Mouse (Mus musculus) lung, embryonic 16.5 days (tissue): ENCODE measurements at regions not wholly inside any gene's neighbourhood (a gene's known extent, or its start where the extent isn't known, plus 50 kb on each side); places are given as distances from the start of the nearest gene placed in this dataset.

Experiments used
- ATAC-seq: fragments of 200-750 bp; cut with Nextera tagmentation; 2 replicates; pipeline ENCODE4 v1.8.0; 2017; ENCODE audit warnings: low read depth, mild to moderate bottlenecking, moderate library complexity
- H3K27ac ChIP-seq: fragments of 300-500 bp; sonication (generic); 2 replicates; pipeline ENCODE4 v1.5.1; 2014; ENCODE audit warnings: mild to moderate bottlenecking, control low read depth, low read length
- H3K27me3 ChIP-seq: fragments of 300-500 bp; sonication (generic); 2 replicates; pipeline ENCODE4 v1.6.1; 2014; ENCODE audit warnings: low read depth, low read length, mixed read lengths; ENCODE audit not compliant: control insufficient read depth, insufficient read depth
- H3K36me3 ChIP-seq: fragments of 300-500 bp; sonication (generic); 2 replicates; pipeline ENCODE4 v1.6.1; 2014; ENCODE audit warnings: low read length; ENCODE audit not compliant: control insufficient read depth, insufficient read depth
- H3K4me1 ChIP-seq: fragments of 300-500 bp; sonication (generic); replicated peaks from 2 replicates; pipeline ENCODE4 v1.6.1; 2014; ENCODE audit warnings: low read length, mixed read lengths; ENCODE audit not compliant: control insufficient read depth, insufficient read depth
- H3K4me2 ChIP-seq: fragments of 300-500 bp; sonication (generic); 2 replicates; pipeline ENCODE4 v1.6.1; 2014; ENCODE audit warnings: low read depth, low read length, control low read depth
- H3K4me3 ChIP-seq: fragments of 300-500 bp; sonication (generic); 2 replicates; pipeline ENCODE4 v1.5.1; 2014; ENCODE audit warnings: mild to moderate bottlenecking, low read length, control low read depth
- H3K9ac ChIP-seq: fragments of 300-500 bp; sonication (generic); 2 replicates; pipeline ENCODE4 v1.6.1; 2014; ENCODE audit warnings: low read length, control low read depth
- H3K9me3 ChIP-seq: fragments of 300-500 bp; sonication (generic); 2 replicates; pipeline ENCODE4 v1.6.1; 2016; ENCODE audit warnings: low read length; ENCODE audit not compliant: control insufficient read depth
- WGBS: fragments of 180-500 bp; shearing (Covaris S2); extraction: QIAGEN DNeasy Blood & Tissue Kit; methylation state at CpG from one replicate; pipeline ENCODE4 v1.1.7; 2014; 5-methylcytosine and 5-hydroxymethylcytosine counted together

DNA sequence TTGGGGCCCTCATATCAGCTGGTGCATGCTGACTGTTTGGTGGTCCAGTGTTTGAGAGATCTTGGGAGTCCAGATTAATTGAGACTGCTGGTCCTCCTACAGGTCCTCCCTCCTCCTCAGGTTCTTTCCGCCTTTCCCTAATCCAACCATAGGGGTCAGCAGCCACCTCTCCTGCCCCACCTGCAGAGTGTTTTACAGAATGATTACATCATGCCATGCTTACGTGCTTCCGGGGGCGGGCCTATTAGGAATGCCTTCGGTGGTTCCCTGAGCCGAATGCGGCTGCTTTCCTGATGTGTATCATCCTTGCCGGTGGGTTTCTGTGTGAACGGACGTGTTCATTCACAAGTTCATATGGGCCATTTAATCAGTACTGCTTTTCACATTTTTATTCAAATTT lies 237.8 kb upstream of the Cntnap4 start:
- Histone ChIP-seq H3K4me1 (no peaks in the 10 kb centered on the region), H3K27me3 (no peaks in the 10 kb centered on the region), H3K4me2 (no peak overlapping the region), H3K9ac (no peak overlapping the region), H3K4me3 (no peak overlapping the region), H3K36me3 (no peaks in the 10 kb centered on the region), H3K9me3 (no peaks in the 10 kb centered on the region), H3K27ac (no peak overlapping the region)
- WGBS: 76% methylated on average over 10 of the region's 10 CpGs
- ATAC-seq: no peak

GRCm38 (mm10) chr8:112309816-112310215 lies 260.0 kb upstream of the Cntnap4 start:
- Histone ChIP-seq H3K4me3 (no peak overlapping the region), H3K9ac (no peak overlapping the region), H3K36me3 (no peaks in the 10 kb centered on the region), H3K4me2 (no peak overlapping the region), H3K27ac (no peak overlapping the region), H3K4me1 (no peaks in the 10 kb centered on the region), H3K27me3 (no peaks in the 10 kb centered on the region), H3K9me3 (no peaks in the 10 kb centered on the region)
- 43% methylated on average over 3 of the region's 3 CpGs for WGBS
- no peak for ATAC-seq

- Histone ChIP-seq H3K4me3 (no peak overlapping the region), H3K27ac (no peak overlapping the region), H3K9me3 (no peaks in the 10 kb centered on the region), H3K4me1 (no peaks in the 10 kb centered on the region), H3K27me3 (no peaks in the 10 kb centered on the region), H3K9ac (no peak overlapping the region), H3K36me3 (no peaks in the 10 kb centered on the region), H3K4me2 (no peak overlapping the region)
- WGBS: 74% methylated on average over 6 of the region's 6 CpGs
- no peak for ATAC-seq
These were observed 261.5 kb upstream of the Cntnap4 start for GRCm38 (mm10) chr8:112308354-112308753.

- Histone ChIP-seq H3K4me3 (no peak overlapping the region), H3K4me1 (no peaks in the 10 kb centered on the region), H3K9ac (no peak overlapping the region), H3K27ac (no peak overlapping the region), H3K9me3 (no peaks in the 10 kb centered on the region), H3K4me2 (no peak overlapping the region), H3K36me3 (no peaks in the 10 kb centered on the region), H3K27me3 (no peaks in the 10 kb centered on the region)
- no peak for ATAC-seq
- WGBS: 60% methylated on average over 8 of the region's 8 CpGs
These were observed 272.8 kb upstream of the Cntnap4 start for GRCm38 (mm10) chr8:112297021-112297420.

GRCm38 (mm10) chr8:112283316-112283715 lies 268.5 kb upstream of the Gm6793 start:
- Histone ChIP-seq H3K27ac (no peak overlapping the region), H3K4me3 (no peak overlapping the region), H3K9ac (no peak overlapping the region), H3K27me3 (no peaks in the 10 kb centered on the region), H3K4me2 (no peak overlapping the region), H3K9me3 (no peaks in the 10 kb centered on the region), H3K4me1 (no peaks in the 10 kb centered on the region), H3K36me3 (no peaks in the 10 kb centered on the region)
- 88% methylated on average over 6 of the region's 6 CpGs for WGBS
- ATAC-seq: no peak

- Histone ChIP-seq H3K9ac (no peak overlapping the region), H3K9me3 (no peaks in the 10 kb centered on the region), H3K27me3 (no peaks in the 10 kb centered on the region), H3K4me1 (no peaks in the 10 kb centered on the region), H3K4me3 (no peak overlapping the region), H3K4me2 (no peak overlapping the region), H3K36me3 (no peaks in the 10 kb centered on the region), H3K27ac (no peak overlapping the region)
- no peak for ATAC-seq
- 53% methylated on average over 5 of the region's 5 CpGs for WGBS
These were observed 254.8 kb upstream of the Gm6793 start for GRCm38 (mm10) chr8:112269598-112269997.

DNA sequence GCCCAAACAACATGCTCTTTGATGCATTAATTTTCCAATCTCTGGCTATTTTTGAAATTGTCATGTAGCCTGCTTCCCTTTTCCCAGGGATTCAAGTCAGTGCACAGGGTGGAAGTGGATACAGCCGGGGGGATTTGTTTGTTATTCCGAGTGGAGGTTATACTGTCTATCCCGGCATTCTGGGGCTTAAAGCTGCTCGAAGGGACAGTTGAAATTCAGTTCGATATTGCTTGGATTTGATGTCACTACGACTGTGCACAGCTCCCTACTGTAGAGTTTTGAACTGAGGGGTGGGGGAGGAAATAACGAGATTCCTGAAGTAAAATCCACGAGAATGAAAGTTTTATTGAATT lies 254.4 kb upstream of the Gm6793 start:
- H3K36me3 ChIP-seq: no peaks in the 10 kb centered on the region
- H3K27me3 ChIP-seq: no peaks in the 10 kb centered on the region
- H3K9ac ChIP-seq: no peak overlapping the region
- no peak for ATAC-seq
- 63% methylated on average over 8 of the region's 8 CpGs for WGBS
- no peak overlapping the region for H3K4me3 ChIP-seq
- no peaks in the 10 kb centered on the region for H3K4me1 ChIP-seq
- H3K9me3 ChIP-seq: no peaks in the 10 kb centered on the region
- no peak overlapping the region for H3K27ac ChIP-seq
- no peak overlapping the region for H3K4me2 ChIP-seq

GRCm38 (mm10) chr8:112268544-112269213 lies 253.8 kb upstream of the Gm6793 start:
- 62% methylated on average over 9 of the region's 9 CpGs for WGBS

GRCm38 (mm10) chr8:112257922-112258475 lies 243.2 kb upstream of the Gm6793 start:
- WGBS: 40% methylated on average over 13 of the region's 13 CpGs
- Histone ChIP-seq H3K4me2 (0 out of 2 replicates have a peak overlapping the region, but pooled peaks have one; percentile 4), H3K36me3 (no peaks in the 10 kb centered on the region), H3K9me3 (no peaks in the 10 kb centered on the region), H3K27me3 (no peaks in the 10 kb centered on the region), H3K4me3 (no peak overlapping the region), H3K9ac (no peak overlapping the region), H3K27ac (no peak overlapping the region), H3K4me1 (no peaks in the 10 kb centered on the region)
- no peak for ATAC-seq

More at GRCm38 (mm10) chr8:112268544-112269213, 253.8 kb upstream of the Gm6793 start:
- no peaks in the 10 kb centered on the region for H3K36me3 ChIP-seq
- no peaks in the 10 kb centered on the region for H3K27me3 ChIP-seq
- no peak overlapping the region for H3K9ac ChIP-seq
- H3K4me3 ChIP-seq: no peak overlapping the region
- no peak overlapping the region for H3K4me2 ChIP-seq
- H3K9me3 ChIP-seq: no peaks in the 10 kb centered on the region
- H3K27ac ChIP-seq: no peak overlapping the region
- ATAC-seq: no peak
- H3K4me1 ChIP-seq: no peaks in the 10 kb centered on the region
